Mouse (Mus musculus) intestine, embryonic 15.5 days (tissue): Measurements from ENCODE around the gene Unc5c. TPM values are rescaled to one million over a fixed set of nuclear protein-coding genes. Genes with fewer than 3 reads are reported as not detected.

Source experiments
- ATAC-seq: fragments of 200-750 bp; cut with Nextera tagmentation; 2 replicates; pipeline ENCODE4 v1.8.0; 2017; ENCODE audit warnings: moderate TSS enrichment, moderate library complexity
- H3K27ac ChIP-seq: fragments of 300-500 bp; sonication (generic); 2 replicates; pipeline ENCODE4 v1.5.1; 2015; ENCODE audit warnings: mild to moderate bottlenecking, inconsistent platforms
- H3K27me3 ChIP-seq: fragments of 300-500 bp; sonication (generic); replicated peaks from 2 replicates; pipeline ENCODE4 v1.6.1; 2015; ENCODE audit warnings: inconsistent platforms
- H3K36me3 ChIP-seq: fragments of 300-500 bp; sonication (generic); 2 replicates; pipeline ENCODE4 v1.6.1; 2015; ENCODE audit warnings: inconsistent platforms
- H3K4me1 ChIP-seq: fragments of 300-500 bp; sonication (generic); replicated peaks from 2 replicates; pipeline ENCODE4 v1.6.1; 2015; ENCODE audit warnings: inconsistent platforms
- H3K4me2 ChIP-seq: fragments of 300-500 bp; sonication (generic); replicated peaks from 2 replicates; pipeline ENCODE4 v1.6.1; 2015; ENCODE audit warnings: mild to moderate bottlenecking, inconsistent platforms
- H3K4me3 ChIP-seq: fragments of 300-500 bp; sonication (generic); replicated peaks from 2 replicates; pipeline ENCODE4 v1.5.1; 2015; ENCODE audit warnings: inconsistent platforms
- H3K9ac ChIP-seq: fragments of 300-500 bp; sonication (generic); 2 replicates; pipeline ENCODE4 v1.6.1; 2015; ENCODE audit warnings: inconsistent platforms
- H3K9me3 ChIP-seq: fragments of 300-500 bp; sonication (generic); 2 replicates; pipeline ENCODE4 v1.6.1; 2016; ENCODE audit warnings: inconsistent platforms
- WGBS: fragments of 180-500 bp; shearing (Covaris S2); methylation state at CpG from one replicate; pipeline ENCODE4 v1.1.7; 2015; 5-methylcytosine and 5-hydroxymethylcytosine counted together
- polyA plus RNA-seq: library from polyadenylated mRNA; unstranded; fragments of >200 nt; fragmentation: Nextera tagmentation; extraction: Ambion mirVana; gene quantifications from 2 replicates; pipeline ENCODE4 v1.2.1, GENCODE M21; 2015

Gene Unc5c
- polyA plus RNA-seq, 1 experiment from 2014 or later: 8.9 TPM

DNA sequence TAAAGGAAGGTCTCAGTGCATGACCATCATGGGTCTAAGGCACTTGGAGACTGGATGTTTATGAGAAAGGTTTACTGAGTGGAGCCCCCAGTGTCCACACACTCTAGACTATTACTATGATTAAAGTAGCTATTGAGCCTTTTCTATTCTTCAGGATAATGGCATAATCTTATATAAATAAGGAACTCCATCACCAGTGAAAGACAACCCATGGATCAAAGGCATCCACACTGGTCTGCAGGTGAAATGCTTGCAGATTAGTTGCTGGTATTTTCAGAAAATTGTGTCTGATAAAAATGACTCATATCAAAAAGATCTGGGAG is 116.8 kb downstream of the Unc5c start:
- H3K27ac ChIP-seq: no peak overlapping the region
- H3K4me1 ChIP-seq: no peaks in the 10 kb centered on the region; the same call in 1 of the 2 replicates
- H3K9ac ChIP-seq: no peak overlapping the region
- no peaks in the 10 kb centered on the region for H3K9me3 ChIP-seq
- H3K36me3 ChIP-seq: no peaks in the 10 kb centered on the region
- H3K4me2 ChIP-seq: no peak overlapping the region
- H3K27me3 ChIP-seq: no peaks in the 10 kb centered on the region
- ATAC-seq: no peak
- no peak overlapping the region for H3K4me3 ChIP-seq

DNA sequence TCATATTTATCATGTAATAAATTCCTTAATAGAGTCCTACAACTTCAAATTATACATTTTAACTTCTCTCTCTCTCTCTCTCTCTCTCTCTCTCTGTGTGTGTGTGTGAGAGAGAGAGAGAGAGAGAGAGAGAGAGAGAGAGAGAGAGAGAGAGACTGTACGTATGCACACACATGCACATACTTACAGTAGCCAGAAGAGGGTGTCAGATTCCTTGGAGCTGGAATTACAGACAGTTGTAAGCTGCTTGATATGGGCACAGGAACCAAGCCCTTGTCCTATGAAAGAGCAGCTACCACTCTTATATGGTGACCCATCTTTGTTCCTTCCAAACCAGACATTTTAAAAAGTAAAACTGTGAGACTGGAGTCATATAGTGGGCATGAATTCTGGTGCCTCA is 118.2 kb downstream of the Unc5c start:
- Histone ChIP-seq H3K27me3 (no peaks in the 10 kb centered on the region), H3K9ac (no peak overlapping the region), H3K27ac (no peak overlapping the region), H3K4me3 (no peak overlapping the region), H3K36me3 (no peaks in the 10 kb centered on the region), H3K4me1 (no peaks in the 10 kb centered on the region; the same call in 1 of the 2 replicates), H3K4me2 (no peak overlapping the region), H3K9me3 (no peaks in the 10 kb centered on the region)
- no peak for ATAC-seq
- 91% methylated on average over 1 of the region's 1 CpGs for WGBS

DNA sequence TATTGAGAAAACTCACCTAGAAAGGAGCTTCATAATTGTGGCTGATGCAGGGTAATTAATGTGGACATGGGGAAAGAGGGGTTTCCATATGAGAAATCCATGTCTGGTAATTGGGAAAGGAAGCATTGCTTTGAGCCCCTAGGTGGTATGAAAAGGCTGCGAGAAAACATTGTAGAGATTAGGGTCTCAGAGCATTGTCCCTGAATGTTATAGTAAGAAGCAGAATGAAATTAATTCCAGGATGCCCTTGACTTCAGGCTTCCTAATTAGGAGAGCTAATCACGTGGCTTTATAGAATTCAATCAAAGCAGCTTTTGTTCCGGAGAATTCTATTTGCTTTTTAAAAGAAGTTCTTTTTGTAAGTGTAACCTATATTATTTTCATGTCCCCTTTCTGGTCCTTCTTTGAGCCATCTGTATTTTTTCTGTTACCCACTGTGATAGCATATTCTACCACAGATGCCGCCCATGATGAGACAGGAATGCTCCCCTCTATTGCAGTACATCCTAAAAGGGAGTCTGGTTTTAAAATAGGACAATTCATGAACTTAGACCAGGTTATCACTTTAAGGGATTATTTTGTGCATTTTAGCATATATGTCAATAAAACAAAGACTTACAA is 124.5 kb downstream of the Unc5c start:
- Histone ChIP-seq H3K36me3 (no peaks in the 10 kb centered on the region), H3K9ac (no peak overlapping the region), H3K27ac (no peak overlapping the region), H3K9me3 (no peaks in the 10 kb centered on the region), H3K4me2 (no peak overlapping the region), H3K4me3 (no peak overlapping the region), H3K27me3 (no peaks in the 10 kb centered on the region), H3K4me1 (no peaks in the 10 kb centered on the region)
- WGBS: 80% methylated on average over 4 of the region's 4 CpGs
- no peak for ATAC-seq

DNA sequence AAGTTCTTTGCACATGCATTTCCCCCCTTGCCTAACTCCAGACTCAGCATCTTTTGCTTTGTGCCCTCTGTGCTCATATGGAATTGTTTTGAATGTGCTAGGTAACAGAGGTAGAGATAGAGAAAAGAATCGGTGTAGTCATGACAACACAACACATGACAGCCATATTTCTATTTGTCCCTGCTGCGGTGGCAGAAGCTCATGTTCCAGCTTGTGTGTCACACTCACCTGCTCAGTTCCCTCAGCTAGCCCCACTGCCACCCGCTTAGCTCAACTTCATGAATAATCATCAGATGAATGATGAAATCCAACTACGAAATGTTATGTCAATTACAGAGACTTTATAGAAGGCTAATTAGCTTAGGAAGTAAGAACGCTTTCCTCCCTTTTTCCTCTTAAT is 128.2 kb downstream of the Unc5c start:
- H3K27ac ChIP-seq: no peak overlapping the region
- ATAC-seq: no peak
- WGBS: 87% methylated on average over 5 of the region's 5 CpGs
- no peaks in the 10 kb centered on the region for H3K4me1 ChIP-seq
- no peak overlapping the region for H3K9ac ChIP-seq
- H3K4me3 ChIP-seq: no peak overlapping the region
- no peaks in the 10 kb centered on the region for H3K27me3 ChIP-seq
- no peaks in the 10 kb centered on the region for H3K36me3 ChIP-seq
- no peak overlapping the region for H3K4me2 ChIP-seq
- no peaks in the 10 kb centered on the region for H3K9me3 ChIP-seq

DNA sequence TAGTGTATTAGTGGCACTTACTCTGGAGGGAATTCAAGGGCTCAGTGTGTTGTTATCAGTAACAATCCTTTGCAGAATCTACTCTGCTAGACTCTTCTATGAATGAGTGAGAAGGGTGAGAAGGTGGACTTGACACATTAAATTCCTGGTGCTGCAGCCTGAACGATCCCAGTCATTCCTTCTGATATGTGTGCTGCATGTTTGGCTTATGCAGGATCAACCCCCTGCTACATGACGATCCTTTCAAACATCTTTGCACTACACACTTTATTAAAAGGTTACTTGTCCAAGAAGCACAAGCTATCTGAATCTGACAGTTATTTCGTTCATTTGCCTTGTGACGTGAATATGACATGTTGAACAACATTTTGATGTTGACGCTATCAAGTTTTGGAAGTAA is 129.1 kb downstream of the Unc5c start:
- no peaks in the 10 kb centered on the region for H3K27me3 ChIP-seq
- H3K9ac ChIP-seq: no peak overlapping the region
- H3K36me3 ChIP-seq: no peaks in the 10 kb centered on the region
- no peaks in the 10 kb centered on the region for H3K4me1 ChIP-seq
- no peak overlapping the region for H3K4me3 ChIP-seq
- no peaks in the 10 kb centered on the region for H3K9me3 ChIP-seq
- H3K4me2 ChIP-seq: no peak overlapping the region
- no peak overlapping the region for H3K27ac ChIP-seq
- ATAC-seq: no peak
- 77% methylated on average over 5 of the region's 5 CpGs for WGBS

DNA sequence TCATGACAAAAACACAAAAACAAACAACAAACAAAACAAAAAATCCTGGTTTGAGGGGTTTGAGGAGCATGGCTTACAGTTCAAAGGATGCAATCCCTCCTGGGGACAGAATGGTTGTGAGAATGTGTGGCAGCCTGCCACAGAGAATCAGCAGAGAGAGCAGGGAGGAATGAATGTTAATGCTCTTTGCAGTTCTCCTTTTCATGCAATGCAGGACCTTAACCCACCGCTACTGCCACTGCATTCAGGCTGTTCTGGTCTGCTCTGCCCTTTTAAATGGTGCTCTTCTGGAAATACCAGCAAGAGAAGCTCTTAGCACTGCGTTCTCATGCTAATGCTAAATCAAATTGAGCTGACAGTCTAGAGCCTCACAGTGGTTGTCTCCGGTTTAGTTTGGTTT is 130.1 kb downstream of the Unc5c start:
- Histone ChIP-seq H3K27me3 (no peaks in the 10 kb centered on the region), H3K4me2 (no peak overlapping the region), H3K9me3 (no peaks in the 10 kb centered on the region), H3K27ac (no peak overlapping the region), H3K9ac (no peak overlapping the region), H3K4me3 (no peak overlapping the region), H3K36me3 (no peaks in the 10 kb centered on the region), H3K4me1 (no peaks in the 10 kb centered on the region)
- ATAC-seq: no peak
- WGBS: 43% methylated on average over 3 of the region's 3 CpGs

DNA sequence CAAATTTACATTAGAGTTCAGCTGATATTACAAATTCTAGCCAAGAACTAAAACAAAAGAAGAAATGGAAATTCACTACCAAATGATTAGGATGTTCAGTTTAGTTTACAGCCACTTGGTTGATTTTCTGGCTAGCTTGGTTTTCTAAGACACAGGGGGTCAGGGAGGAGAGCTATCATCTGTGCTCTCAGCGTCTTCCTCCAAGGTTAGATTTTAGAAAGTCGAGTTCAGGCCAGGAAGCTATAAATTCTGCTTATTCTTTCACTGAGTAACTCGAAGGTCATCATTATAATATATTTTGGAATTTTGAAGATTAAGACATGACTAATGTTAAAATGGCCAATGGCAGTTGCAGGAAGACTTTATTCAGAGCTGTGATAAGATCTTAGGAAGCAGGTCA is 131.4 kb downstream of the Unc5c start:
- Histone ChIP-seq H3K9me3 (no peaks in the 10 kb centered on the region), H3K27me3 (no peaks in the 10 kb centered on the region), H3K4me2 (no peak overlapping the region), H3K27ac (no peak overlapping the region), H3K4me1 (no peaks in the 10 kb centered on the region), H3K4me3 (no peak overlapping the region), H3K9ac (no peak overlapping the region), H3K36me3 (no peaks in the 10 kb centered on the region)
- WGBS: 56% methylated on average over 3 of the region's 3 CpGs
- ATAC-seq: no peak

DNA sequence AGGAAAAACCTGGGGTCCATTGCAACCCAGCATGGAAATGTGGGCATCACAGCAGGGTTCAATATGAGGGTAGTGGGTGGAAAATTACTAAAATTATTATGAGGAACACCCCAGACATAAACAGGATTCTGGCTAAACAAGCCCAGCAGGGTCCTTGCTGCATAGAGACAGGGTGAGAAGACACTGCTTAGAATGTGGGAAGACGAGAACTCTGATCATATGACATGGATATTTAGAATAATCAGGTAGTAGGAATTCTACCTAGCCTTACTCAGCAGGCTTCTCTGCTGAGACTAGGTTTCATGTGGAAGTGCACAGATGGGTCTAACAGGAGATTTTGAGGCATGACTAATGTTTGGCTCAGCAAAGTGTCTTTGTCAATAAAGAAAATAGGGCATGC is 131.9 kb downstream of the Unc5c start:
- Histone ChIP-seq H3K9ac (no peak overlapping the region), H3K4me3 (no peak overlapping the region), H3K4me2 (no peak overlapping the region), H3K9me3 (no peaks in the 10 kb centered on the region), H3K36me3 (no peaks in the 10 kb centered on the region), H3K27ac (no peak overlapping the region), H3K4me1 (no peaks in the 10 kb centered on the region), H3K27me3 (no peaks in the 10 kb centered on the region)
- no peak for ATAC-seq
- 74% methylated on average over 1 of the region's 1 CpGs for WGBS

DNA sequence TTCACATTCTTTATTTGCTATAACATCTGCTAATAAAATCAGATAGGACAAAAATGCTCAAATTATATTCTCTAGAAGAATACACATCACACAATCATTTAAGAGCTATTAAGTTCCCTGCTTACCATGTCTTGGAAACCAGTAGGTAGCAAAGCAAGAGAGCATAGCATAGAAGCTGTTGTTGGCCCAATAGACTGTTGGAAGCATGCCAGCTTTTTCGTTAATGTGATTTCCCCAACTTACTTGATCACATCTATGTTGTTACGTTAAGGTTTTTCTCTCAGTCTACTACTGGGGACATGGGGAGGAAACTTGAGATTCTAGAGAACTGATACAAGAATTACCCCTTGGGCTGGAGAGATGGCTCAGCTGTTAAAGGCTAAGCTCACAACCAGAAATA is 133.0 kb downstream of the Unc5c start:
- no peaks in the 10 kb centered on the region for H3K36me3 ChIP-seq
- H3K27me3 ChIP-seq: no peaks in the 10 kb centered on the region
- H3K4me3 ChIP-seq: no peak overlapping the region
- WGBS: 72% methylated on average over 2 of the region's 2 CpGs
- H3K4me1 ChIP-seq: no peaks in the 10 kb centered on the region
- no peaks in the 10 kb centered on the region for H3K9me3 ChIP-seq
- no peak for ATAC-seq
- H3K9ac ChIP-seq: no peak overlapping the region
- H3K4me2 ChIP-seq: no peak overlapping the region
- H3K27ac ChIP-seq: no peak overlapping the region

DNA sequence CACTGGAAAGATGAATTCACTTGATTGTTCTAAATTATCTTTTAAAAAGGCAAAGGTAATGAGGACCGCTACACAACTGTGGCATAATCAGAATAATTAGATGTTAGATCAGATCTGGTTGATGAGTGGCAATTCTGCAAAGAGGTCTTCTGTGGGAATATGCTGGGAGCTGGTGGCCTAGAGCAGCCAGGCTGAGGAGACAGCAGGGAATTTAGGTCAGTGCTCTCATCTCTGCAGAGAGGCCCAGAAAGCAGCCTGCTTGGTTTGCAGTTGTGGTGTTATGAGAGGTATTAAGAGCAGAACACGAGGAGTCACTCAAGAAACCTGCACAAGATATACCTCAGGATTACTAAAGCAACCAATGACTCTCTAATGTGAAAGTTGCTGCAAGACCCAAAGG is 133.9 kb downstream of the Unc5c start:
- no peaks in the 10 kb centered on the region for H3K9me3 ChIP-seq
- 91% methylated on average over 2 of the region's 2 CpGs for WGBS
- H3K4me1 ChIP-seq: no peaks in the 10 kb centered on the region
- no peak overlapping the region for H3K4me2 ChIP-seq
- no peak overlapping the region for H3K9ac ChIP-seq
- ATAC-seq: no peak
- no peak overlapping the region for H3K4me3 ChIP-seq
- no peak overlapping the region for H3K27ac ChIP-seq
- H3K27me3 ChIP-seq: no peaks in the 10 kb centered on the region
- no peaks in the 10 kb centered on the region for H3K36me3 ChIP-seq

DNA sequence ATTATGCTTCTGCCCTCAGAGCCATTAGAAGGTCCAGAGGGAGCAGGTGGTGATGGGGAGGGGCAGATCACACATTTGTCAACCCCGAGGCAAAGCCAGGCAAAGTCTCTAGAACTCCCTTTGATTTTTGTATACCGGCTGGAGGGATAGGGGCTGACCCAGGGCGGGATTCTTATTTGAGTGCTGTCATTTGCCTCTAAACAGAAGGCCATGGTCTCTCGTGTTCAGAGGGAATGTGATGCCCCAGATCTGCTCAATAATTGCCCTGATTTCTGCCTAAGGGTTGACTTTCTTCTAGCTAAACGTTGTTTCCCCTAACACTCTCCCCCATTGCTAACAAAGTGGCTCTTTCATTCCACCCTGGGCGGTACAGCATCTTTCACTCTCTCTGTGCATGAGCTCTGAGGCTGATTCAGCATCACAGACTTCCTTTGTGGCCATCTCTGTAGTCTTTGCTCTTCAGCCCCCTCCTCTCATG is 136.1 kb downstream of the Unc5c start:
- Histone ChIP-seq H3K4me2 (no peak overlapping the region), H3K9me3 (no peaks in the 10 kb centered on the region), H3K27ac (no peak overlapping the region), H3K4me3 (no peak overlapping the region), H3K36me3 (no peaks in the 10 kb centered on the region), H3K4me1 (no peaks in the 10 kb centered on the region), H3K27me3 (no peaks in the 10 kb centered on the region), H3K9ac (no peak overlapping the region)
- 33% methylated on average over 6 of the region's 6 CpGs for WGBS
- ATAC-seq: peak; percentile 20; the same call in 1 of the 2 replicates

DNA sequence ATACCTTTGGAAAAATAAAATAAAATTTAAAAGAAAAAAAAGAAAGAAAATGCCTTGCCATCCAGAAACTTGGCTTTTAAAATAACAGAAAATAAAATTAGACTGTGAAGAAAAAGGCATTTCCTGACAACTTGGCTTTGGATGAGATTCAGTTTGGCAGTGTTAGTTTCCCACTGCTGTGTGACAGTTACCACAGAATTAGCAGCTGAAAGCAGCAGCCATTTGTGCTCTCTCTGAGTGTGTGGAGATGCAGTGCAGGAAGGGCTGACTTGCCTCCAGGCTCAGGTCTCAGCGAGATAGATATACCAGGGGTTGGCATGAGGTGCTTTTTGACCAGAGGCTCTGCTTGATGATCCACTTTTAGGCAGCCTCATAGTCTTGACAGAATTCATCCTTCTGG is 151.7 kb downstream of the Unc5c start:
- no peak overlapping the region for H3K4me3 ChIP-seq
- 60% methylated on average over 1 of the region's 1 CpGs for WGBS
- no peak overlapping the region for H3K4me2 ChIP-seq
- no peaks in the 10 kb centered on the region for H3K9me3 ChIP-seq
- no peak for ATAC-seq
- H3K27me3 ChIP-seq: no peaks in the 10 kb centered on the region
- no peak overlapping the region for H3K27ac ChIP-seq
- H3K9ac ChIP-seq: no peak overlapping the region
- H3K36me3 ChIP-seq: no peaks in the 10 kb centered on the region
- H3K4me1 ChIP-seq: no peaks in the 10 kb centered on the region

DNA sequence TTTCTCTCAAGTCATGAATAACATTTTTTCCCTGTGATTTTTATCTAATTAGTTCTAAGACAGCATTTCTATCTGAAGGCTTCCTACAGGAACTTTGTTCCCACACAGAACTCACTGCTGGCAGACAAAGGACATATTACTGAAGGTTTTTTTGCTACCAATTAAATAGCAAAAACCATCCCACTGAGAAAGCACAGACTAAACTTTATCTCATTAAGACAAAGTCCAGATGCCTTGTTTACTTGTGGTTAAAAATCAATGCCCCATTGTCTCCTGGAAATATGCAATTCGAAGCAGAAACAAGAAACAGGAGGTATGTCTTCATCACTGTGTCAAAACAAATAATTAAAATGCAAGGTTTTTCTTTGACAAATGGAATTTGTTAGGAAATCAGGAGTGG is 153.7 kb downstream of the Unc5c start:
- Histone ChIP-seq H3K9me3 (no peaks in the 10 kb centered on the region), H3K4me3 (no peak overlapping the region), H3K27ac (no peak overlapping the region), H3K4me1 (no peaks in the 10 kb centered on the region), H3K9ac (no peak overlapping the region), H3K36me3 (no peaks in the 10 kb centered on the region), H3K4me2 (no peak overlapping the region), H3K27me3 (no peaks in the 10 kb centered on the region)
- WGBS: 59% methylated on average over 1 of the region's 1 CpGs
- no peak for ATAC-seq
